Mouse (Mus musculus) G1E (cell line): ENCODE data around the gene Ipo11. TPM values are rescaled to one million over a fixed set of nuclear protein-coding genes. Genes with fewer than 3 reads are reported as not detected.
"Not testable (repeated sequence)": the region's sequence is repeated elsewhere in the genome, so short reads cannot be mapped to it uniquely, and the experiment has no call there.

ENCODE experiments used
- ATAC-seq: 2 replicates; pipeline ENCODE4 v1.8.0; 2016; ENCODE audit warnings: mild to moderate bottlenecking; ENCODE audit not compliant: insufficient number of reproducible peaks, poor library complexity, low FRiP score, severe bottlenecking; ENCODE audit errors: extremely low read depth
- DNase-seq: peaks from one replicate; pipeline ENCODE4 v3.0.0; 2012; ENCODE audit warnings: low spot score
- H3K27me3 ChIP-seq: 2 replicates; pipeline ENCODE4 v1.6.1; 2012; ENCODE audit warnings: mild to moderate bottlenecking, low read length, inconsistent platforms; ENCODE audit not compliant: insufficient read depth
- H3K36me3 ChIP-seq: replicated peaks from 2 replicates; pipeline ENCODE3; 2012; ENCODE audit warnings: mild to moderate bottlenecking, inconsistent platforms
- H3K4me1 ChIP-seq: 2 replicates; pipeline ENCODE4 v1.6.1; 2012; ENCODE audit warnings: low read depth, low read length, inconsistent platforms, mixed read lengths; ENCODE audit not compliant: insufficient read depth
- H3K4me3 ChIP-seq: 2 replicates; pipeline ENCODE4 v1.5.1; 2012; ENCODE audit warnings: low read depth, mild to moderate bottlenecking, inconsistent platforms, low read length, moderate library complexity, mixed read lengths
- H3K9me3 ChIP-seq: replicated peaks from 2 replicates; pipeline ENCODE4 v1.6.1; 2012; ENCODE audit warnings: inconsistent platforms
- CTCF ChIP-seq: IDR thresholded peaks from 2 replicates; pipeline ENCODE4 v1.5.1; 2012; ENCODE audit warnings: low read depth, low read length, inconsistent platforms, mixed read lengths
- GATA1 ChIP-seq: IDR thresholded peaks from 2 replicates; pipeline ENCODE4 v1.6.1; 2012; ENCODE audit warnings: borderline replicate concordance, low read length, inconsistent platforms, mixed read lengths
- GATA2 ChIP-seq: IDR thresholded peaks from 2 replicates; pipeline ENCODE4 v1.6.1; 2012; ENCODE audit warnings: low read depth, low read length, inconsistent platforms, borderline replicate concordance
- POLR2AphosphoS5 ChIP-seq: IDR thresholded peaks from 2 replicates; pipeline ENCODE4 v1.6.1; 2012; ENCODE audit warnings: low read depth, low read length, inconsistent platforms; ENCODE audit not compliant: insufficient replicate concordance
- TAL1 ChIP-seq: conservative IDR thresholded peaks from 2 replicates; pipeline ENCODE4 v1.6.1; 2012; ENCODE audit warnings: low read depth, low read length, inconsistent platforms, mixed read lengths
- polyA plus RNA-seq: library from polyadenylated mRNA; stranded (reverse); fragments of >175 nt; gene quantifications from 2 replicates; pipeline ENCODE4 v1.2.3, GENCODE M21; 2012
- total RNA-seq, 2 experiments: library from RNA; stranded (forward) in 1 of 2; stranded (reverse) in 1 of 2; fragments of 200-1000 nt in 1 of 2; fragments of >200 nt in 1 of 2; fragmentation: Nextera tagmentation in 1 of 2; gene quantifications; 2 replicates each; pipeline ENCODE4 v1.2.3; 2014 to 2017

Gene Ipo11
- total and polyA plus RNA-seq, 3 experiments: 10.5 to 85.9 (median 49.8) TPM

DNA sequence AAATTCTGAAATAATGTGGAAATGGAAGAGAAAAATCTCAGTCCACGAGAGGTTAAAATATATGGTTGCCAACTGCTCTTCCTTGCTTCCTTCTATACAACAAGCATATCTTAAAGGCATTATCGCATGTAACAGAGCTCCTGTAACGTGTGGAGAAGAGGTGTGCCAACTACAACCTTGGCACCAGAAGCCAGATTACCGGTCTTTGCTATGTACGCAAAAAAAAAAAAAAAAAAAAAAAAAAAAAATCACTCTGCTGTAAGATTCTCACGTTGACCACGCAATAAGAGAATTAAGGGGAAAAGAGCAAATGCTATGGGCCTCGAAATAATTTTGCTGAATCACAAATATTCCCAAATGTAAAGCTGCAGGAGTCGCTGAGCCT, 895 bp downstream of the Ipo11 start:
- TF ChIP-seq TAL1: no peak
- no peak for TF ChIP-seq POLR2AphosphoS5
- TF ChIP-seq CTCF: no peak
- TF ChIP-seq GATA2: no peak
- no peak for TF ChIP-seq GATA1
- Histone ChIP-seq H3K36me3 (peaks cover 16% of the 10 kb centered on the region), H3K4me1 (peaks cover 20% of the 10 kb centered on the region), H3K9me3 (no peaks in the 10 kb centered on the region), H3K27me3 (no peaks in the 10 kb centered on the region), H3K4me3 (peak overlapping the region; percentile 100)
- DNase-seq (no peak), ATAC-seq (no peak)

DNA sequence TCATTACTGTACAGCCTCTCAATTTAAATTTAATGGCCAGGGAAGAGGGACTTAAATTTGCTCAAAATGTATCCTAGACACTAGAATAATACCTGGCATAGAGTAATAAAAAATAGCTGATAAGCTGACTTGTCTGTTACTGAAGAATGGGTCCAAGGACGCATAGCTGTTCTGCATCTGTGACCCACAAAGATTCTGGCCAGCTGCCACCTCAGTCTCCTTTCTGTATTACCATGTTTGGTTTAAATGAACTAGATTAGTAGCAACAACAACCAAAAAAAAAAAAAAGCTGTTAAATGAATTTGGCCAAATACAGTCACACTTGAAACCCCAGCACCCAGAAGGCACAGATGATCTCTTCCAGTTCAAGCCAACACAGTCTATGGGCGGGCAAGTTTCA, 7.6 kb downstream of the Ipo11 start:
- 0 out of 2 replicates have a peak, but pooled peaks cover 2% of the 10 kb centered on the region for H3K9me3 ChIP-seq
- H3K27me3 ChIP-seq: no peaks in the 10 kb centered on the region
- TF ChIP-seq GATA2 (no peak), TAL1 (no peak)
- no peak overlapping the region for H3K4me3 ChIP-seq
- DNase-seq: no peak
- no peak for ATAC-seq
- H3K4me1 ChIP-seq: peaks cover 9% of the 10 kb centered on the region; the same call in 1 of the 2 replicates
- H3K36me3 ChIP-seq: peaks cover 38% of the 10 kb centered on the region

DNA sequence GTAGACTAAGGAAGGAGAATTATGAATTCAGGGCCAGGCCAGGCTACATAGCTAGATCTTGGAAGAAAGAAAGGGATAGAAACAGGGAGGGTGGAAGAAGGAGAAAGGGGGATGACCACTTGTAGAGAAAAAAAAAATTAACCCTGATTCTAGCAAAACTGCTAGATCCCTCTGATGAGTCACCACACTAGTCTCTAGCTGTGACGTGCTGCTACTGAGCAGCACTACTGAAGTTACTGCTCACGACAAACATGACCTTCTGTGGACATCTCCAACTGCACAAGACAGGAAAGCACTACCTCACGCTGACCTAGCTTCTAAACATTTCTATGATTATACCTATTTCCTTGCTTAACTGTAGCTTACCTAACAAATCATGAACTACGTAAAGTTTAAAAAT, 8.5 kb downstream of the Ipo11 start:
- DNase-seq (no peak), ATAC-seq (no peak)
- Histone ChIP-seq H3K4me3 (no peak overlapping the region), H3K4me1 (peaks cover 8% of the 10 kb centered on the region; the same call in 1 of the 2 replicates), H3K27me3 (no peaks in the 10 kb centered on the region), H3K9me3 (0 out of 2 replicates have a peak, but pooled peaks cover 2% of the 10 kb centered on the region), H3K36me3 (peaks cover 41% of the 10 kb centered on the region)
- TF ChIP-seq CTCF (no peak), GATA1 (no peak), GATA2 (no peak), POLR2AphosphoS5 (no peak), TAL1 (no peak)

DNA sequence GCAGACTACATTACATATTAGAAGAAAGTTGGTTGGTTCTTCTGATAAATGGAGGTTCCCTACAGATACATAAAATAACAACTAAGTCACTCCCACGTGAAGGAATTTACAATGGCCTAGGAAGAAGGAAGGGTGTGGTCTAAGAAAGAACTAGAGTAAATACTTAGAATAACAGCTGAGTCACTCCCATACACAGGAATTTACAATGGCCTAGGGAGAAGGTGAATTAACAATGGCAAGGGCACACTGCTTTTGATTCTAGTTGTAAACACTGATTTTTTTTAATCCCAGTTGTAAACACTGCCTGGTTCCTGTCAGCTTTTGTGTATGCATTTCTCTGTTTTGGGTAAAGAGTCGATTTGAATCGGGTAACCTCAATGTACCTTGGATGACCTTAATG, 10.8 kb downstream of the Ipo11 start:
- not testable (repeated sequence) for H3K4me3 ChIP-seq

DNA sequence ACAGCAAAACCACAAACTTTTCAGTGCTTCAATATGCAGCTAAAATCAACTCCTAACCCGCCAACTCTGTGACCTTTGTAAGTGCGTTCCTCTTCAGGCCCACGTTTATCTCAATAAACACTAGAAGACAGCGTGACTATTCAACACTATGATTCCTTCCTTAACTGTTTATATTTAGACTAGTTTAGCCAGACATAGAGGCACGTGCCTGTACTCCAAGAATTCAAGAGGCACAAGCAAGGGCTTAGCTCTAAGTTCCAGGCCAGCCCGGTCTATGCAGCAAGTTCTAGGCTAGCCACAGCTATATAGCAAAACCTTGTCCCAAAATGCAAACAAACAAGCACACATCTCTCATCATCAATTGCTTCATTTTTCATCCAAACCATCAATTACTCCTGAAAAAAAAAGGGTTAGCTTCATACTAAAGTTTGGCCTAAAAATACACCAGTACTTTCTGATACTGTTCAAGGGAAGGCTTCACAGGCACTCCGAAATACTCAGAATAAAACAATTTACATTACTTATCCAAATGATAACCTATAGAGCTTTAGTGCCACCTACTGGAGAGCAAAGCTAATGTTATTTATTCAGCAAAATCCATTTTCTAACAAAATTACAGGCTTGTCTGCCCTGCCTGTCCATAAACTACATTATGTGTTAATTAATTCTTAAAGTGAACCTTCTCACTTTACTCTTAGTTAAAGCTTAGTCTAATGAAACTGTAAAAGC, 18.3 kb downstream of the Ipo11 start:
- H3K27me3 ChIP-seq: no peaks in the 10 kb centered on the region
- H3K4me1 ChIP-seq: peaks cover 8% of the 10 kb centered on the region
- no peak for DNase-seq
- H3K4me3 ChIP-seq: no peak overlapping the region
- peaks cover 74% of the 10 kb centered on the region for H3K36me3 ChIP-seq
- ATAC-seq: no peak
- no peak for TF ChIP-seq TAL1
- no peak for TF ChIP-seq GATA2
- TF ChIP-seq GATA1: no peak
- TF ChIP-seq POLR2AphosphoS5: no peak
- TF ChIP-seq CTCF: no peak
- H3K9me3 ChIP-seq: no peaks in the 10 kb centered on the region

More for the DNA sequence above, 10.8 kb downstream of the Ipo11 start:
- not testable (repeated sequence) for ATAC-seq, H3K27me3 ChIP-seq, H3K9me3 ChIP-seq, H3K4me1 ChIP-seq, DNase-seq
- peaks cover 51% of the 10 kb centered on the region for H3K36me3 ChIP-seq

DNA sequence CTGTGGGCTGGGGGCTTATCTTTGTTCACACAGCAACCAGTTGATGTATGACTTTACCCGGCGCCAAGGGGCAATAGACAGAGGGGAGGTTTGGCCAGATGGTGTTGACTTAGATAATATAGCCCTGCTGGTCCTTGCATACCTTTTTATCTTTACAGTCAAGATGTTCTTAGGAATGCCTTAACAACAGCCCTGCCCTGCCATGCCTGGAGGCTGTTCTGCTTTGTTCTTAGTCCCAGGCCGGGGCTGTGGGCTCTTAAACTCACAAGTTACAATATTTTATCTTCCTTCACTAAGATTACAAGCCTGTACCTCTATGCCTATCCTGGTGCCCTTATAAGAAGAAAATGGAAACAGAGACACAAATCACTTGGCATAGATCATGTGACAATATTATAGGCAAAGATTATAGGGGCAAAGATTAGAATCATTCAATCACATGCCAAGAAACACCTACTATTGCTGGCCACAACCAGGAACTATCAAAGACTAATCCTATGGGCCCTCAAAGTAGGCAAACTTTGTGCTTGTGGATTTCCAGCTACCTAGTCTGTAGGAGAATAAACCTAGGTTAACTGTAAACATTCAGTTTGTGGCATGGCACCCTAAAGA, 23.5 kb downstream of the Ipo11 start:
- no peak for DNase-seq
- Histone ChIP-seq H3K9me3 (no peaks in the 10 kb centered on the region), H3K27me3 (no peaks in the 10 kb centered on the region), H3K4me1 (peaks cover 7% of the 10 kb centered on the region; the same call in 1 of the 2 replicates), H3K36me3 (peaks cover 70% of the 10 kb centered on the region), H3K4me3 (no peak overlapping the region)
- ATAC-seq: no peak
- TF ChIP-seq GATA2 (no peak), TAL1 (peak; percentile 23; the same call in 1 of the 2 replicates)
